Mouse (Mus musculus) MEL (cell line): Measurements from ENCODE around the gene Nhlrc4. TPM values are rescaled to one million over a fixed set of nuclear protein-coding genes. Genes with fewer than 3 reads are reported as not detected.

Experiments
- DNase-seq: peaks from one replicate; pipeline ENCODE4 v3.0.0; 2011; ENCODE audit warnings: low read depth, low spot score
- H3K27ac ChIP-seq: 2 replicates; pipeline ENCODE4 v1.5.1; 2012; ENCODE audit warnings: low read depth, mild to moderate bottlenecking, control low read depth, low read length, moderate library complexity; ENCODE audit not compliant: control insufficient read depth
- H3K27me3 ChIP-seq, 2 experiments: fragments of 150-350 bp in 1 of 2; sonication (generic) in 1 of 2; 2 replicates each; pipeline ENCODE4 v1.6.1; 2012; ENCODE audit warnings: low read length in 2 of 2, mild to moderate bottlenecking in 2 of 2, improper control_type of control experiment in 1 of 2, moderate library complexity in 1 of 2; ENCODE audit not compliant: insufficient read depth in 2 of 2, control insufficient read depth in 1 of 2
- H3K36me3 ChIP-seq, 2 experiments: 2 replicates each; pipeline ENCODE4 v1.6.1; 2012 to 2014; ENCODE audit warnings: low read length in 2 of 2, improper control_type of control experiment in 1 of 2, inconsistent platforms in 1 of 2, mild to moderate bottlenecking in 1 of 2; ENCODE audit not compliant: insufficient read depth in 2 of 2, control insufficient read depth in 1 of 2
- H3K4me1 ChIP-seq, 2 experiments: fragments of 150-350 bp in 1 of 2; sonication (generic) in 1 of 2; 2 replicates each; pipeline ENCODE4 v1.6.1; 2012; ENCODE audit warnings: low read length in 2 of 2, improper control_type of control experiment in 1 of 2, mild to moderate bottlenecking in 1 of 2; ENCODE audit not compliant: insufficient read depth in 2 of 2, control insufficient read depth in 1 of 2
- H3K4me3 ChIP-seq, 2 experiments: fragments of 150-350 bp in 1 of 2; sonication (generic) in 1 of 2; 2 replicates each; pipeline ENCODE4 v1.5.1; 2012; ENCODE audit warnings: low read depth in 2 of 2, low read length in 2 of 2, mild to moderate bottlenecking in 2 of 2, moderate library complexity in 2 of 2, control low read depth in 1 of 2, improper control_type of control experiment in 1 of 2; ENCODE audit not compliant: control insufficient read depth in 1 of 2, insufficient read depth in 1 of 2
- H3K79me2 ChIP-seq: 2 replicates; pipeline ENCODE4 v1.6.1; 2012; ENCODE audit warnings: mild to moderate bottlenecking, low read length, moderate library complexity; ENCODE audit not compliant: control insufficient read depth, poor library complexity, insufficient read depth
- H3K9ac ChIP-seq: 2 replicates; pipeline ENCODE4 v1.6.1; 2012; ENCODE audit warnings: low read depth, mild to moderate bottlenecking, control low read depth, low read length, moderate library complexity; ENCODE audit not compliant: control insufficient read depth, poor library complexity, severe bottlenecking
- H3K9me3 ChIP-seq: fragments of 150-350 bp; sonication (generic); replicated peaks from 2 replicates; pipeline ENCODE4 v1.6.1; 2012; ENCODE audit warnings: mild to moderate bottlenecking, low read length, improper control_type of control experiment, moderate library complexity; ENCODE audit not compliant: insufficient read depth
- CHD1 ChIP-seq: IDR thresholded peaks from 2 replicates; pipeline ENCODE4 v1.6.1; 2012; ENCODE audit warnings: low read depth, mild to moderate bottlenecking, inconsistent platforms, low read length, improper control_type of control experiment
- CHD2 ChIP-seq: IDR thresholded peaks from 2 replicates; pipeline ENCODE4 v1.6.1; 2011; ENCODE audit warnings: low read length, improper control_type of control experiment
- CTCF ChIP-seq, 3 experiments: IDR thresholded peaks in 2 of 3; conservative IDR thresholded peaks in 1 of 3; 2 replicates each; pipeline ENCODE4 v1.5.1; 2011 to 2012; ENCODE audit warnings: low read length in 3 of 3, low read depth in 2 of 3, mild to moderate bottlenecking in 2 of 3, improper control_type of control experiment in 1 of 3, inconsistent platforms in 1 of 3, mixed read lengths in 1 of 3, moderate library complexity in 1 of 3; ENCODE audit not compliant: control insufficient read depth in 1 of 3, insufficient read depth in 1 of 3, poor library complexity in 1 of 3, severe bottlenecking in 1 of 3
- E2F4 ChIP-seq: IDR thresholded peaks from 2 replicates; pipeline ENCODE4 v1.6.1; 2011; ENCODE audit warnings: low read depth, low read length, improper control_type of control experiment, borderline replicate concordance
- ELF1 ChIP-seq: IDR thresholded peaks from 2 replicates; pipeline ENCODE4 v1.6.1; 2014; ENCODE audit warnings: low read depth, mild to moderate bottlenecking, inconsistent platforms, low read length, improper control_type of control experiment, moderate library complexity
- EP300 ChIP-seq, 2 experiments: IDR thresholded peaks; 2 replicates each; pipeline ENCODE4 v1.6.1; 2011; ENCODE audit warnings: improper control_type of control experiment in 2 of 2, low read length in 2 of 2, low read depth in 1 of 2, mild to moderate bottlenecking in 1 of 2
- ETS1 ChIP-seq: IDR thresholded peaks from 2 replicates; pipeline ENCODE4 v1.6.1; 2012; ENCODE audit warnings: low read depth, mild to moderate bottlenecking, inconsistent platforms, low read length, improper control_type of control experiment, moderate library complexity
- GABPA ChIP-seq: IDR thresholded peaks from 2 replicates; pipeline ENCODE4 v1.6.1; 2012; ENCODE audit warnings: low read depth, mild to moderate bottlenecking, inconsistent platforms, low read length, improper control_type of control experiment, moderate library complexity
- GATA1 ChIP-seq: IDR thresholded peaks from 2 replicates; pipeline ENCODE4 v1.6.1; 2011; ENCODE audit warnings: low read depth, low read length, improper control_type of control experiment
- HCFC1 ChIP-seq: IDR thresholded peaks from 2 replicates; pipeline ENCODE4 v1.6.1; 2012; ENCODE audit warnings: low read depth, mild to moderate bottlenecking, inconsistent platforms, low read length, improper control_type of control experiment, moderate library complexity
- MAFK ChIP-seq: IDR thresholded peaks from 2 replicates; pipeline ENCODE4 v1.6.1; 2011; ENCODE audit warnings: low read depth, mild to moderate bottlenecking, low read length, improper control_type of control experiment, borderline replicate concordance
- MEF2A ChIP-seq: IDR thresholded peaks from 2 replicates; pipeline ENCODE4 v1.6.1; 2014; ENCODE audit warnings: low read depth, mild to moderate bottlenecking, inconsistent platforms, low read length, improper control_type of control experiment; ENCODE audit not compliant: poor library complexity, insufficient replicate concordance, severe bottlenecking; ENCODE audit errors: extremely low read depth
- MXI1 ChIP-seq: IDR thresholded peaks from 2 replicates; pipeline ENCODE4 v1.6.1; 2011; ENCODE audit warnings: mild to moderate bottlenecking, low read depth, low read length, improper control_type of control experiment
- MYB ChIP-seq: IDR thresholded peaks from 2 replicates; pipeline ENCODE4 v1.6.1; 2011; ENCODE audit warnings: mild to moderate bottlenecking, low read depth, low read length, improper control_type of control experiment
- NELFE ChIP-seq: IDR thresholded peaks from 2 replicates; pipeline ENCODE4 v1.6.1; 2011; ENCODE audit warnings: low read depth, low read length, improper control_type of control experiment
- NRF1 ChIP-seq: IDR thresholded peaks from 2 replicates; pipeline ENCODE4 v1.6.1; 2014; ENCODE audit warnings: low read depth, mild to moderate bottlenecking, inconsistent platforms, low read length, improper control_type of control experiment, moderate library complexity; ENCODE audit not compliant: poor library complexity, insufficient read depth, severe bottlenecking
- POLR2A ChIP-seq, 2 experiments: IDR thresholded peaks; 2 replicates each; pipeline ENCODE4 v1.6.1; 2011 to 2012; ENCODE audit warnings: low read length in 2 of 2, mild to moderate bottlenecking in 2 of 2, control low read depth in 1 of 2, improper control_type of control experiment in 1 of 2, low read depth in 1 of 2, moderate library complexity in 1 of 2; ENCODE audit not compliant: control insufficient read depth in 1 of 2, insufficient read depth in 1 of 2, poor library complexity in 1 of 2
- POLR2AphosphoS2 ChIP-seq: IDR thresholded peaks from 2 replicates; pipeline ENCODE4 v1.6.1; 2011; ENCODE audit warnings: low read length, improper control_type of control experiment
- TAL1 ChIP-seq: IDR thresholded peaks from 2 replicates; pipeline ENCODE4 v1.6.1; 2012; ENCODE audit warnings: mild to moderate bottlenecking, inconsistent platforms, low read length, moderate library complexity, mixed read lengths
- USF2 ChIP-seq, 2 experiments: IDR thresholded peaks; 2 replicates each; pipeline ENCODE4 v1.6.1; 2011 to 2012; ENCODE audit warnings: improper control_type of control experiment in 2 of 2, low read length in 2 of 2, borderline replicate concordance in 1 of 2, inconsistent platforms in 1 of 2, low read depth in 1 of 2, mild to moderate bottlenecking in 1 of 2; ENCODE audit not compliant: insufficient read depth in 1 of 2
- ZC3H11A ChIP-seq: IDR thresholded peaks from 2 replicates; pipeline ENCODE4 v1.6.1; 2012; ENCODE audit warnings: low read depth, mild to moderate bottlenecking, inconsistent platforms, low read length, improper control_type of control experiment
- ZMIZ1 ChIP-seq: IDR thresholded peaks from 2 replicates; pipeline ENCODE4 v1.6.1; 2012; ENCODE audit warnings: low read depth, mild to moderate bottlenecking, inconsistent platforms, low read length, improper control_type of control experiment, moderate library complexity
- ZNF384 ChIP-seq: IDR thresholded peaks from 2 replicates; pipeline ENCODE4 v1.6.1; 2012; ENCODE audit warnings: low read depth, mild to moderate bottlenecking, inconsistent platforms, low read length, improper control_type of control experiment
- polyA plus RNA-seq, 2 experiments: library from polyadenylated mRNA; stranded (reverse) in 1 of 2; unstranded in 1 of 2; fragments of >175 nt in 1 of 2; fragments of >200 nt in 1 of 2; gene quantifications; 2 replicates each; pipeline versions ENCODE4 v1.2.1 to v1.2.4; 2012; ENCODE audit warnings: low replicate concordance in 2 of 2, low read depth in 1 of 2; ENCODE audit not compliant: insufficient read length in 2 of 2, insufficient read depth in 1 of 2, missing spikeins in 1 of 2
- total RNA-seq: library from RNA; depleted of rRNA; stranded (reverse); fragments of 300-350 nt; gene quantifications from 2 replicates; pipeline ENCODE4 v1.2.3, GENCODE M21; 2012

The Nhlrc4 gene
- total and polyA plus RNA-seq, 3 experiments = 0.19 to 0.23 TPM; not detected in 1

- Histone ChIP-seq H3K9ac (no peak overlapping the region), H3K27ac (no peak overlapping the region), H3K9me3 (no peaks in the 10 kb centered on the region), H3K79me2 (peaks cover 15% of the 10 kb centered on the region; the same call in 1 of the 2 replicates), H3K36me3 (peaks cover 0 to 16% of the 10 kb centered on the region in 2 experiments; a peak in 2 of 4 replicates), H3K27me3 (no peaks in the 10 kb centered on the region), H3K4me3 (no peak overlapping the region), H3K4me1 (peaks cover 3 to 19% of the 10 kb centered on the region in 2 experiments)
- DNase-seq = no peak
- TF ChIP-seq MEF2A (no peak), ETS1 (no peak), USF2 (IDR thresholded peaks at IDR 0.05; ENCODE audit: borderline replicate concordance in 1 of 2, insufficient read depth in 1 of 2, low read depth in 1 of 2, low read length in 2 of 2) (no peak), ZNF384 (no peak), POLR2A (IDR thresholded peaks at IDR 0.05; ENCODE audit: control insufficient read depth in 1 of 2, insufficient read depth in 1 of 2, low read depth in 1 of 2, low read length in 2 of 2, poor library complexity in 1 of 2) (no peak), CHD1 (no peak), MYB (no peak), NRF1 (no peak), HCFC1 (no peak), NELFE (no peak)
These were observed 32.9 kb downstream of the Nhlrc4 start for GRCm38 (mm10) chr17:25911816-25912215.

GRCm38 (mm10) chr17:25907640-25908039 lies 37.1 kb downstream of the Nhlrc4 start:
- H3K9me3 ChIP-seq = no peaks in the 10 kb centered on the region
- no peak for TF ChIP-seq EP300 (IDR thresholded peaks at IDR 0.05; ENCODE audit: low read depth in 1 of 2, low read length in 2 of 2)
- TF ChIP-seq TAL1 = no peak
- no peak for TF ChIP-seq NELFE
- TF ChIP-seq CHD2 = no peak
- TF ChIP-seq GABPA = no peak
- TF ChIP-seq ELF1 = no peak
- TF ChIP-seq MAFK = no peak
- TF ChIP-seq USF2 (IDR thresholded peaks at IDR 0.05; ENCODE audit: borderline replicate concordance in 1 of 2, insufficient read depth in 1 of 2, low read depth in 1 of 2, low read length in 2 of 2) = no peak
- no peak for TF ChIP-seq ZNF384
- no peak for TF ChIP-seq MXI1
- TF ChIP-seq ZC3H11A = no peak
- TF ChIP-seq CTCF (IDR thresholded peaks at IDR 0.05 in 2 of 3, conservative IDR thresholded peaks at IDR 0.05 in 1 of 3; ENCODE audit: control insufficient read depth in 1 of 3, insufficient read depth in 1 of 3, low read depth in 2 of 3, low read length in 3 of 3, poor library complexity in 1 of 3, severe bottlenecking in 1 of 3) = no peak
- TF ChIP-seq E2F4 = no peak
- TF ChIP-seq POLR2AphosphoS2 = no peak
- TF ChIP-seq ZMIZ1 = no peak
- TF ChIP-seq GATA1 = no peak
- TF ChIP-seq, all 39 proteins: peak for 0
- Histone ChIP-seq H3K4me1 (no peaks in the 10 kb centered on the region), H3K36me3 (no peaks in the 10 kb centered on the region), H3K4me3 (no peak overlapping the region), H3K79me2 (peaks cover 8% of the 10 kb centered on the region; the same call in 1 of the 2 replicates), H3K27me3 (no peaks in the 10 kb centered on the region), H3K27ac (no peak overlapping the region), H3K9ac (no peak overlapping the region)
- no peak for DNase-seq
